ENCODE assay signal across 14 mouse cellular contexts in genomic region chr1:170466099-170467009, GRCm38 (mm10).
A peak's percentile ranks its signal among the peaks of the same experiment; 100 is the strongest.
DNase-seq lines count a peak whose midpoint lies in the region; ATAC-seq and TF ChIP-seq lines count a peak whose summit lies in the region.
"Had no signal": no experiment of that assay in that cellular context is flagged by ENCODE, and none has a peak within 500 bp of the region (broad histone marks: within the 10 kb centered on the region; RNA-seq: fewer than 3 reads in every experiment).

No protein-coding gene starts in this region.

- no peaks in the 10 kb centered on the region for H3K4me1 ChIP-seq in hindbrain, embryonic 15.5 days (replicated peaks)
- H3K4me1 ChIP-seq in hindbrain, embryonic 11.5 days (replicated peaks; ENCODE audit: control insufficient read depth, insufficient read depth, low read length) = no peaks in the 10 kb centered on the region
- no peaks in the 10 kb centered on the region for H3K4me1 ChIP-seq in midbrain, postnatal 0 days (ENCODE audit: insufficient read depth, low read length)
- no peaks in the 10 kb centered on the region for H3K4me1 ChIP-seq in midbrain, embryonic 14.5 days (ENCODE audit: control insufficient read depth, insufficient read depth, low read length)

- H3K36me3 ChIP-seq in hindbrain, embryonic 15.5 days = no peaks in the 10 kb centered on the region
- H3K36me3 ChIP-seq in hindbrain, embryonic 11.5 days (ENCODE audit: control insufficient read depth, insufficient read depth, low read length) = no peaks in the 10 kb centered on the region
- no peaks in the 10 kb centered on the region for H3K36me3 ChIP-seq in midbrain, postnatal 0 days (ENCODE audit: insufficient read depth, low read length)
- no peaks in the 10 kb centered on the region for H3K36me3 ChIP-seq in midbrain, embryonic 14.5 days (ENCODE audit: control insufficient read depth, insufficient read depth, low read length)

- no peak overlapping the region for H3K4me3 ChIP-seq in hindbrain, embryonic 15.5 days
- no peak overlapping the region for H3K4me3 ChIP-seq in hindbrain, embryonic 11.5 days (ENCODE audit: low read depth, low read length)
- no peak overlapping the region for H3K4me3 ChIP-seq in midbrain, postnatal 0 days (ENCODE audit: low read depth, low read length)
- no peak overlapping the region for H3K4me3 ChIP-seq in midbrain, embryonic 14.5 days (replicated peaks; ENCODE audit: low read depth, low read length)

- H3K4me2 ChIP-seq in hindbrain, embryonic 15.5 days = no peak overlapping the region
- H3K4me2 ChIP-seq in hindbrain, embryonic 11.5 days (replicated peaks; ENCODE audit: low read depth, low read length) = no peak overlapping the region
- H3K4me2 ChIP-seq in midbrain, postnatal 0 days (ENCODE audit: low read depth, low read length, poor library complexity, severe bottlenecking) = no peak overlapping the region
- no peak overlapping the region for H3K4me2 ChIP-seq in midbrain, embryonic 14.5 days (ENCODE audit: low read length)
- H3K4me2 ChIP-seq: heart, embryonic 11.5 days; lung, embryonic 14.5 days had no signal

- no peak overlapping the region for H3K27ac ChIP-seq in hindbrain, embryonic 15.5 days (replicated peaks)
- no peak overlapping the region for H3K27ac ChIP-seq in hindbrain, embryonic 11.5 days (ENCODE audit: low read depth, low read length)
- H3K27ac ChIP-seq in midbrain, postnatal 0 days (ENCODE audit: low read depth, low read length) = no peak overlapping the region
- no peak overlapping the region for H3K27ac ChIP-seq in midbrain, embryonic 14.5 days (replicated peaks; ENCODE audit: low read depth, low read length)

- H3K9ac ChIP-seq in hindbrain, embryonic 15.5 days = no peak overlapping the region
- no peak overlapping the region for H3K9ac ChIP-seq in hindbrain, embryonic 11.5 days (ENCODE audit: low read depth, low read length)
- no peak overlapping the region for H3K9ac ChIP-seq in midbrain, postnatal 0 days (replicated peaks; ENCODE audit: low read length, poor library complexity, severe bottlenecking)
- H3K9ac ChIP-seq in midbrain, embryonic 14.5 days (replicated peaks; ENCODE audit: low read length) = no peak overlapping the region
- H3K9ac ChIP-seq: lung, embryonic 14.5 days had no signal

- peak; percentile 37; the same call in 1 of the 2 replicates for ATAC-seq in hindbrain, embryonic 15.5 days (ENCODE audit: low FRiP score, low read depth)
- no peak for ATAC-seq in hindbrain, embryonic 11.5 days (ENCODE audit: low FRiP score)
- ATAC-seq in midbrain, postnatal 0 days (ENCODE audit: low FRiP score) = 0 out of 2 replicates have a peak, but pooled peaks have one; percentile 13
- ATAC-seq in midbrain, embryonic 14.5 days (ENCODE audit: low FRiP score, low TSS enrichment) = no peak
- ATAC-seq in megakaryocyte progenitor cell, adult 5-6 weeks (replicated peaks; ENCODE audit: poor library complexity) = peak; percentile 60
- no peak for ATAC-seq in erythroblast, adult 5-6 weeks (replicated peaks; ENCODE audit: low FRiP score, poor library complexity, severe bottlenecking)

- no peaks in the 10 kb centered on the region for H3K27me3 ChIP-seq in hindbrain, embryonic 15.5 days
- no peaks in the 10 kb centered on the region for H3K27me3 ChIP-seq in hindbrain, embryonic 11.5 days (ENCODE audit: control insufficient read depth, insufficient read depth, low read length)
- H3K27me3 ChIP-seq in midbrain, postnatal 0 days (ENCODE audit: insufficient read depth, low read length) = no peaks in the 10 kb centered on the region
- no peaks in the 10 kb centered on the region for H3K27me3 ChIP-seq in midbrain, embryonic 14.5 days (ENCODE audit: control insufficient read depth, insufficient read depth, low read length)

- TF ChIP-seq CTCF in midbrain, postnatal 0 days (IDR thresholded peaks at IDR 0.05) = no peak

- 64% methylated on average over 6 of the region's 6 CpGs for WGBS in hindbrain, embryonic 15.5 days
- WGBS in hindbrain, embryonic 11.5 days = 86% methylated on average over 6 of the region's 6 CpGs
- WGBS in midbrain, postnatal 0 days = 78% methylated on average over 6 of the region's 6 CpGs
- WGBS in midbrain, embryonic 14.5 days = 82% methylated on average over 6 of the region's 6 CpGs

- peak; percentile 14 for DNase-seq in adrenal gland, postnatal 14 days
- no peak for DNase-seq in adrenal gland, postnatal 25 days
- no peak for DNase-seq in hindbrain, embryonic 11.5 days (ENCODE audit: low spot score)
- DNase-seq in midbrain, postnatal 0 days (ENCODE audit: low spot score) = peak; percentile 64
- DNase-seq in midbrain, embryonic 14.5 days = no peak
- DNase-seq: gastrocnemius, postnatal 10 days; heart, postnatal 4 days; kidney, adult 2 months; lung, embryonic 14.5 days; thymus, postnatal 25 days had no signal

- H3K9me3 ChIP-seq in hindbrain, embryonic 15.5 days = no peaks in the 10 kb centered on the region
- no peaks in the 10 kb centered on the region for H3K9me3 ChIP-seq in hindbrain, embryonic 11.5 days (ENCODE audit: control insufficient read depth, low read length)
- H3K9me3 ChIP-seq in midbrain, postnatal 0 days (ENCODE audit: low read length) = no peaks in the 10 kb centered on the region
- H3K9me3 ChIP-seq in midbrain, embryonic 14.5 days (ENCODE audit: control insufficient read depth, low read length) = no peaks in the 10 kb centered on the region

Comparison
In these comparisons a context has a peak if more than half of its experiments do, and no peak if none do; other contexts are left out.
1. DNase-seq: peak in adrenal gland, postnatal 14 days (single experiment) and midbrain, postnatal 0 days (single experiment); none in adrenal gland, postnatal 25 days (single experiment), hindbrain, embryonic 11.5 days (single experiment) and midbrain, embryonic 14.5 days (single experiment).
2. ATAC-seq: peak in hindbrain, embryonic 15.5 days (single experiment), midbrain, postnatal 0 days (single experiment) and megakaryocyte progenitor cell, adult 5-6 weeks (single experiment); none in hindbrain, embryonic 11.5 days (single experiment), midbrain, embryonic 14.5 days (single experiment) and erythroblast, adult 5-6 weeks (single experiment).